In genomic region chr19:10759983-10760831, GRCm38 (mm10) we compare ENCODE assay signal across 14 mouse cellular contexts. TPM values are rescaled to one million over a fixed set of nuclear protein-coding genes. Genes with fewer than 3 reads are reported as not detected.
DNase-seq lines count a peak whose midpoint lies in the region; ATAC-seq and TF ChIP-seq lines count a peak whose summit lies in the region.
"Had no signal": no experiment of that assay in that cellular context is flagged by ENCODE, and none has a peak within 500 bp of the region (broad histone marks: within the 10 kb centered on the region; RNA-seq: fewer than 3 reads in every experiment).

No protein-coding gene starts in this region.

- ATAC-seq in heart, embryonic 16.5 days (replicated peaks; ENCODE audit: extremely low read depth, insufficient read depth, low FRiP score) = peak; percentile 89
- ATAC-seq in lung, postnatal 0 days = no peak

- no peaks in the 10 kb centered on the region for H3K36me3 ChIP-seq in heart, embryonic 16.5 days (ENCODE audit: control insufficient read depth, insufficient read depth)
- no peaks in the 10 kb centered on the region for H3K36me3 ChIP-seq in forebrain, embryonic 10.5 days (replicated peaks)
- no peaks in the 10 kb centered on the region for H3K36me3 ChIP-seq in lung, postnatal 0 days (ENCODE audit: insufficient read depth, low read length)
- H3K36me3 ChIP-seq: embryonic facial prominence, embryonic 12.5 days; kidney, embryonic 15.5 days; neural tube, embryonic 12.5 days had no signal

- 50% methylated on average over 9 of the region's 9 CpGs for WGBS in heart, embryonic 16.5 days
- WGBS in forebrain, embryonic 10.5 days = 89% methylated on average over 9 of the region's 9 CpGs
- WGBS in lung, postnatal 0 days = 74% methylated on average over 9 of the region's 9 CpGs

- TF ChIP-seq CTCF in gastrocnemius, adult 2 months (IDR thresholded peaks at IDR 0.05) = no peak
- TF ChIP-seq CTCF in lung, postnatal 0 days (IDR thresholded peaks at IDR 0.05) = no peak

- peaks cover 28% of the 10 kb centered on the region for H3K4me1 ChIP-seq in heart, embryonic 16.5 days (ENCODE audit: control insufficient read depth, insufficient read depth, low read length)
- H3K4me1 ChIP-seq in forebrain, embryonic 10.5 days = no peaks in the 10 kb centered on the region; the same call in 1 of the 2 replicates
- H3K4me1 ChIP-seq in lung, postnatal 0 days (ENCODE audit: insufficient read depth, low read depth, low read length) = no peaks in the 10 kb centered on the region; the same call in 1 of the 2 replicates
- H3K4me1 ChIP-seq: kidney, embryonic 15.5 days had no signal

- H3K9me3 ChIP-seq in heart, embryonic 16.5 days (replicated peaks; ENCODE audit: control insufficient read depth, low read length) = no peaks in the 10 kb centered on the region
- H3K9me3 ChIP-seq in forebrain, embryonic 10.5 days = no peaks in the 10 kb centered on the region
- H3K9me3 ChIP-seq in lung, postnatal 0 days (ENCODE audit: low read length) = no peaks in the 10 kb centered on the region
- H3K9me3 ChIP-seq: embryonic facial prominence, embryonic 12.5 days; kidney, embryonic 15.5 days; neural tube, embryonic 12.5 days had no signal

- H3K27me3 ChIP-seq in heart, embryonic 16.5 days (ENCODE audit: control insufficient read depth, insufficient read depth, low read length) = no peaks in the 10 kb centered on the region
- H3K27me3 ChIP-seq in forebrain, embryonic 10.5 days (ENCODE audit: poor library complexity, severe bottlenecking) = no peaks in the 10 kb centered on the region
- H3K27me3 ChIP-seq in lung, postnatal 0 days (replicated peaks; ENCODE audit: insufficient read depth, low read length) = no peaks in the 10 kb centered on the region
- H3K27me3 ChIP-seq: embryonic facial prominence, embryonic 12.5 days; kidney, embryonic 15.5 days; neural tube, embryonic 12.5 days had no signal

- H3K4me2 ChIP-seq in heart, embryonic 16.5 days (ENCODE audit: low read depth, low read length) = peak overlapping the region; percentile 46
- H3K4me2 ChIP-seq in lung, postnatal 0 days (replicated peaks; ENCODE audit: low read depth, low read length) = no peak overlapping the region
- H3K4me2 ChIP-seq: embryonic facial prominence, embryonic 12.5 days; kidney, embryonic 15.5 days; neural tube, embryonic 12.5 days had no signal

- intact Hi-C loops in gastrocnemius, adult 2 months (cut with DNase I) = no loop called here

- peak; percentile 36 to 61 for DNase-seq in thymus, adult 18-20 months
- no peak for DNase-seq in thymus, postnatal 4 days
- DNase-seq in gastrocnemius, adult 2 months = peak; percentile 83
- peak; percentile 65 for DNase-seq in thymus, postnatal 25 days
- DNase-seq in forebrain, embryonic 10.5 days (ENCODE audit: extremely low spot score, low spot score) = no peak
- no peak for DNase-seq in lung, postnatal 0 days (ENCODE audit: low spot score)
- DNase-seq in MN1 (ENCODE audit: low spot score) = no peak
- DNase-seq: adrenal gland, postnatal 10 days; liver had no signal

- H3K27ac ChIP-seq in gastrocnemius, adult 2 months = peak overlapping the region; percentile 87
- H3K27ac ChIP-seq in heart, embryonic 16.5 days (ENCODE audit: low read length) = peak overlapping the region; percentile 89
- no peak overlapping the region for H3K27ac ChIP-seq in forebrain, embryonic 10.5 days
- no peak overlapping the region for H3K27ac ChIP-seq in lung, postnatal 0 days (ENCODE audit: low read length)
- H3K27ac ChIP-seq: embryonic facial prominence, embryonic 12.5 days; kidney, embryonic 15.5 days; neural tube, embryonic 12.5 days had no signal

- peak overlapping the region; percentile 41 for H3K4me3 ChIP-seq in gastrocnemius, adult 2 months
- no peak overlapping the region for H3K4me3 ChIP-seq in heart, embryonic 16.5 days (ENCODE audit: low read length)
- no peak overlapping the region for H3K4me3 ChIP-seq in forebrain, embryonic 10.5 days
- no peak overlapping the region for H3K4me3 ChIP-seq in lung, postnatal 0 days (ENCODE audit: low read depth, low read length)
- H3K4me3 ChIP-seq: embryonic facial prominence, embryonic 12.5 days; kidney, embryonic 15.5 days; neural tube, embryonic 12.5 days had no signal

- H3K9ac ChIP-seq in heart, embryonic 16.5 days (ENCODE audit: low read length) = 0 out of 2 replicates have a peak overlapping the region, but pooled peaks have one; percentile 27
- no peak overlapping the region for H3K9ac ChIP-seq in lung, postnatal 0 days (replicated peaks; ENCODE audit: low read depth)
- H3K9ac ChIP-seq: embryonic facial prominence, embryonic 12.5 days; kidney, embryonic 15.5 days; neural tube, embryonic 12.5 days had no signal

- no peak for TF ChIP-seq EP300 in lung, postnatal 0 days (IDR thresholded peaks at IDR 0.05)

RNA-seq across cellular contexts. Expression of gene Cd5, which starts 21.4 kb away (rescaled TPM):
- not detected for total RNA-seq in gastrocnemius, adult 2 months (2021)
- 1.6 and 3.0 TPM in 2 replicates for polyA plus RNA-seq in heart, embryonic 16.5 days (2015; fragmentation: Nextera tagmentation; extraction: Ambion mirVana)
- polyA plus RNA-seq in forebrain, embryonic 10.5 days (2016; fragmentation: Nextera tagmentation; extraction: Ambion mirVana) = not detected in 2 replicates
- polyA plus RNA-seq in lung, postnatal 0 days (2015; fragmentation: Nextera tagmentation; extraction: Ambion mirVana) = 0.48 and 0.68 TPM in 2 replicates
- total RNA-seq: megakaryocyte progenitor cell, adult 5-6 weeks had no signal

Comparison
In these comparisons a context has a peak if more than half of its experiments do, and no peak if none do; other contexts are left out.
1. DNase-seq: peak in thymus, adult 18-20 months (2 of 2), gastrocnemius, adult 2 months (single experiment) and thymus, postnatal 25 days (single experiment); none in thymus, postnatal 4 days (single experiment), forebrain, embryonic 10.5 days (single experiment), lung, postnatal 0 days (single experiment) and MN1 (single experiment).
2. H3K27ac ChIP-seq: peak in gastrocnemius, adult 2 months (single experiment) and heart, embryonic 16.5 days (single experiment); none in forebrain, embryonic 10.5 days (single experiment) and lung, postnatal 0 days (single experiment).